In the genomic region with DNA sequence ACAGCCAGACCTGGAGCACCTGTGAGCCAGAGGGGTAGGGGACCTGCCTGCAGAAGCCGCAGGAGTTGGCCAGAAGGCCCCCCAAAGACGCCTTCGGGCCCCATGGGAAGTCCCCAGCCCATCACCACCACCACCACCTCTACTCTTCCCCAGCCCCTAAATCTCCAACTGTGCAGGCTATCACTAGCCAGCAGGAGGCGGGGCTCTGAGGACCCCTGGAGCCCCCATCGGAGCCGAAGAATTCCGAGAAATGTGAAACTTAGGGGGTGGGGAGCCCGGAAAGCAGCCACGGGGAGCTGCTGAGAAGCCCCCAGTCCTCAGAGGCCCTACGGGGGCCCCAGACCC, we compare ENCODE assay signal across 8 mouse cellular contexts. TPM values are rescaled to one million over a fixed set of nuclear protein-coding genes. Genes with fewer than 3 reads are reported as not detected.
DNase-seq lines count a peak whose midpoint lies in the region; ATAC-seq and TF ChIP-seq lines count a peak whose summit lies in the region.

No protein-coding gene starts in this region.

- ATAC-seq in liver, embryonic 11.5 days (replicated peaks; ENCODE audit: low FRiP score) = no peak
- ATAC-seq in forebrain, embryonic 12.5 days (ENCODE audit: low FRiP score) = peak; percentile 51
- ATAC-seq in intestine, embryonic 15.5 days = no peak
- ATAC-seq in neural tube, embryonic 12.5 days (ENCODE audit: low FRiP score, low read depth) = 0 out of 2 replicates have a peak, but pooled peaks have one; percentile 17

- H3K9ac ChIP-seq in liver, embryonic 11.5 days (ENCODE audit: low read depth, low read length) = 0 out of 2 replicates have a peak overlapping the region, but pooled peaks have one; percentile 2
- peak overlapping the region; percentile 55 for H3K9ac ChIP-seq in forebrain, embryonic 12.5 days
- peak overlapping the region; percentile 26; the same call in 1 of the 2 replicates for H3K9ac ChIP-seq in intestine, embryonic 15.5 days
- peak overlapping the region; percentile 52 for H3K9ac ChIP-seq in neural tube, embryonic 12.5 days

- DNase-seq in liver, embryonic 11.5 days (ENCODE audit: low spot score) = peak; percentile 38
- DNase-seq in liver = no peak
- no peak for DNase-seq in thymus, adult 18-20 months
- no peak for DNase-seq in layer of hippocampus, postnatal 25 days (ENCODE audit: extremely low spot score in 1 of 2, low spot score in 1 of 2)
- DNase-seq in cerebellum, adult 2 months = no peak

- peaks cover 12% of the 10 kb centered on the region for H3K4me1 ChIP-seq in liver, embryonic 11.5 days (replicated peaks; ENCODE audit: control insufficient read depth, insufficient read depth, low read length)
- H3K4me1 ChIP-seq in forebrain, embryonic 12.5 days = peaks cover 15% of the 10 kb centered on the region
- peaks cover 25% of the 10 kb centered on the region for H3K4me1 ChIP-seq in intestine, embryonic 15.5 days (replicated peaks)
- peaks cover 13% of the 10 kb centered on the region for H3K4me1 ChIP-seq in neural tube, embryonic 12.5 days
- peaks cover 26% of the 10 kb centered on the region for H3K4me1 ChIP-seq in cerebellum, adult 2 months (ENCODE audit: control insufficient read depth, insufficient read depth, low read length)

- H3K4me3 ChIP-seq in liver, embryonic 11.5 days (ENCODE audit: low read depth, low read length) = peak overlapping the region; percentile 34
- H3K4me3 ChIP-seq in forebrain, embryonic 12.5 days (replicated peaks) = peak overlapping the region; percentile 45
- peak overlapping the region; percentile 32 for H3K4me3 ChIP-seq in intestine, embryonic 15.5 days (replicated peaks)
- peak overlapping the region; percentile 41 for H3K4me3 ChIP-seq in neural tube, embryonic 12.5 days
- no peak overlapping the region for H3K4me3 ChIP-seq in cerebellum, adult 2 months (replicated peaks; ENCODE audit: insufficient read depth, low read depth, low read length)

- 16% methylated on average over 10 of the region's 10 CpGs for WGBS in liver, embryonic 11.5 days
- WGBS in forebrain, embryonic 12.5 days = 1% methylated on average over 10 of the region's 10 CpGs
- 12% methylated on average over 10 of the region's 10 CpGs for WGBS in intestine, embryonic 15.5 days
- under 1% methylated on average over 10 of the region's 10 CpGs for whole genome bisulfite sequencing in neural tube, embryonic 12.5 days
- 31% methylated on average over 10 of the region's 10 CpGs for WGBS in cerebellum, adult 2 months

- H3K9me3 ChIP-seq in liver, embryonic 11.5 days (ENCODE audit: control insufficient read depth, low read length) = no peaks in the 10 kb centered on the region
- no peaks in the 10 kb centered on the region for H3K9me3 ChIP-seq in forebrain, embryonic 12.5 days
- H3K9me3 ChIP-seq in intestine, embryonic 15.5 days = no peaks in the 10 kb centered on the region
- no peaks in the 10 kb centered on the region for H3K9me3 ChIP-seq in neural tube, embryonic 12.5 days

- peak overlapping the region; percentile 72 for H3K4me2 ChIP-seq in liver, embryonic 11.5 days
- peak overlapping the region; percentile 83 for H3K4me2 ChIP-seq in forebrain, embryonic 12.5 days
- peak overlapping the region; percentile 75 for H3K4me2 ChIP-seq in intestine, embryonic 15.5 days (replicated peaks)
- H3K4me2 ChIP-seq in neural tube, embryonic 12.5 days (replicated peaks) = peak overlapping the region; percentile 85

- peaks cover 37% of the 10 kb centered on the region for H3K27me3 ChIP-seq in liver, embryonic 11.5 days (replicated peaks; ENCODE audit: control insufficient read depth, insufficient read depth, low read length)
- H3K27me3 ChIP-seq in forebrain, embryonic 12.5 days = peaks cover 58% of the 10 kb centered on the region
- peaks cover 16% of the 10 kb centered on the region for H3K27me3 ChIP-seq in intestine, embryonic 15.5 days (replicated peaks)
- peaks cover 48% of the 10 kb centered on the region for H3K27me3 ChIP-seq in neural tube, embryonic 12.5 days (replicated peaks)
- H3K27me3 ChIP-seq in cerebellum, adult 2 months (ENCODE audit: control insufficient read depth, insufficient read depth, low read length) = no peaks in the 10 kb centered on the region

- no peak for TF ChIP-seq POLR2A in cerebellum, adult 2 months (IDR thresholded peaks at IDR 0.05; ENCODE audit: borderline replicate concordance, insufficient read depth, low read length)

- no peak for TF ChIP-seq CTCF in cerebellum, adult 2 months (IDR thresholded peaks at IDR 0.05; ENCODE audit: borderline replicate concordance, insufficient read depth, low read depth, low read length)

- H3K36me3 ChIP-seq in liver, embryonic 11.5 days (ENCODE audit: control insufficient read depth, insufficient read depth, low read length) = no peaks in the 10 kb centered on the region
- no peaks in the 10 kb centered on the region for H3K36me3 ChIP-seq in forebrain, embryonic 12.5 days (replicated peaks)
- H3K36me3 ChIP-seq in intestine, embryonic 15.5 days = no peaks in the 10 kb centered on the region
- H3K36me3 ChIP-seq in neural tube, embryonic 12.5 days = no peaks in the 10 kb centered on the region

- H3K27ac ChIP-seq in liver, embryonic 11.5 days (ENCODE audit: low read depth, low read length) = no peak overlapping the region
- no peak overlapping the region for H3K27ac ChIP-seq in forebrain, embryonic 12.5 days
- no peak overlapping the region for H3K27ac ChIP-seq in intestine, embryonic 15.5 days
- no peak overlapping the region for H3K27ac ChIP-seq in neural tube, embryonic 12.5 days
- no peak overlapping the region for H3K27ac ChIP-seq in cerebellum, adult 2 months (ENCODE audit: insufficient read depth, low read length)

RNA-seq across cellular contexts. Expression of a gene that starts 24.9 kb away (rescaled TPM):
- 17.6 and 18.6 TPM in 2 replicates for polyA plus RNA-seq in liver, embryonic 11.5 days (2014; fragmentation: Nextera tagmentation; extraction: Ambion mirVana)
- polyA plus RNA-seq in forebrain, embryonic 12.5 days (2016; fragmentation: Nextera tagmentation; extraction: Ambion mirVana) = 22.0 and 24.6 TPM in 2 replicates
- 36.8 and 40.4 TPM in 2 replicates for polyA plus RNA-seq in intestine, embryonic 15.5 days (2015; fragmentation: Nextera tagmentation; extraction: Ambion mirVana)
- 25.5 and 25.8 TPM in 2 replicates for polyA plus RNA-seq in neural tube, embryonic 12.5 days (2016; fragmentation: Nextera tagmentation; extraction: Ambion mirVana)
- 10 to 100 TPM; 34.7 to 35.3 TPM for total RNA-seq in layer of hippocampus, postnatal 25 days (2021)
- 57.1 and 60.9 TPM in 2 replicates for polyA plus RNA-seq in cerebellum, adult 2 months (2012; rRNA removed)

RNA-seq across cellular contexts. Expression of a gene that starts 34.8 kb away (rescaled TPM):
- 0.75 and 1.6 TPM in 2 replicates for polyA plus RNA-seq in liver, embryonic 11.5 days (2014; fragmentation: Nextera tagmentation; extraction: Ambion mirVana)
- polyA plus RNA-seq in forebrain, embryonic 12.5 days (2016; fragmentation: Nextera tagmentation; extraction: Ambion mirVana) = 0.54 and 0.64 TPM in 2 replicates
- 24.4 and 24.9 TPM in 2 replicates for polyA plus RNA-seq in intestine, embryonic 15.5 days (2015; fragmentation: Nextera tagmentation; extraction: Ambion mirVana)
- polyA plus RNA-seq in neural tube, embryonic 12.5 days (2016; fragmentation: Nextera tagmentation; extraction: Ambion mirVana) = 1.8 and 1.9 TPM in 2 replicates
- total RNA-seq in layer of hippocampus, postnatal 25 days (2021) = 10 to 100 TPM in 1 of 2 experiments, 1 to 10 TPM in 1; 9.3 to 11.1 TPM
- polyA plus RNA-seq in cerebellum, adult 2 months (2012; rRNA removed) = 81.9 and 93.9 TPM in 2 replicates

RNA-seq across cellular contexts. Expression of a gene that starts 43.8 kb away (rescaled TPM):
- 326 and 357 TPM in 2 replicates for polyA plus RNA-seq in liver, embryonic 11.5 days (2014; fragmentation: Nextera tagmentation; extraction: Ambion mirVana)
- polyA plus RNA-seq in forebrain, embryonic 12.5 days (2016; fragmentation: Nextera tagmentation; extraction: Ambion mirVana) = 325 and 333 TPM in 2 replicates
- polyA plus RNA-seq in intestine, embryonic 15.5 days (2015; fragmentation: Nextera tagmentation; extraction: Ambion mirVana) = 216 and 224 TPM in 2 replicates
- 210 and 233 TPM in 2 replicates for polyA plus RNA-seq in neural tube, embryonic 12.5 days (2016; fragmentation: Nextera tagmentation; extraction: Ambion mirVana)
- total RNA-seq in layer of hippocampus, postnatal 25 days (2021) = 1 to 10 TPM; 3.8 to 3.9 TPM
- polyA plus RNA-seq in cerebellum, adult 2 months (2012; rRNA removed) = 2.3 TPM in 2 replicates

Comparison
In these comparisons a context has a peak if more than half of its experiments do, and no peak if none do; other contexts are left out.
1. ATAC-seq: peak in forebrain, embryonic 12.5 days (single experiment) and neural tube, embryonic 12.5 days (single experiment); none in liver, embryonic 11.5 days (single experiment) and intestine, embryonic 15.5 days (single experiment).
2. H3K9ac ChIP-seq: peak in every context shown above with its lines; median percentile 55 in forebrain, embryonic 12.5 days; 52 in neural tube, embryonic 12.5 days; 26 in intestine, embryonic 15.5 days; 2 in liver, embryonic 11.5 days.
3. RNA of a gene that starts 43.8 kb away (polyA plus RNA-seq): 326 to 357 TPM in liver, embryonic 11.5 days, 325 to 333 TPM in forebrain, embryonic 12.5 days, 216 to 224 TPM in intestine, embryonic 15.5 days and 210 to 233 TPM in neural tube, embryonic 12.5 days; 2.3 TPM in cerebellum, adult 2 months; every median in the first group is over 10 times any median in the second.
4. Peak in every context shown above with its lines, with median percentiles within 50 percentile points of each other: H3K4me2 ChIP-seq.